Mouse (Mus musculus) heart, adult 10 weeks (tissue): Measurements from ENCODE around the gene Nrxn3. TPM values are rescaled to one million over a fixed set of nuclear protein-coding genes. Genes with fewer than 3 reads are reported as not detected.

Source experiments
- polyA plus RNA-seq: library from polyadenylated mRNA; stranded (reverse); fragments of 350-450 nt; fragmentation: Illumina TruSeq; extraction: RNeasy Lipid Tissue Mini Kit (QIAGEN cat#74804); gene quantifications from one replicate; pipeline ENCODE4 v1.2.3, GENCODE M21; 2014; ENCODE audit warnings: low read depth, low replicate concordance

Gene Nrxn3
- polyA plus RNA-seq, result not detected

DNA sequence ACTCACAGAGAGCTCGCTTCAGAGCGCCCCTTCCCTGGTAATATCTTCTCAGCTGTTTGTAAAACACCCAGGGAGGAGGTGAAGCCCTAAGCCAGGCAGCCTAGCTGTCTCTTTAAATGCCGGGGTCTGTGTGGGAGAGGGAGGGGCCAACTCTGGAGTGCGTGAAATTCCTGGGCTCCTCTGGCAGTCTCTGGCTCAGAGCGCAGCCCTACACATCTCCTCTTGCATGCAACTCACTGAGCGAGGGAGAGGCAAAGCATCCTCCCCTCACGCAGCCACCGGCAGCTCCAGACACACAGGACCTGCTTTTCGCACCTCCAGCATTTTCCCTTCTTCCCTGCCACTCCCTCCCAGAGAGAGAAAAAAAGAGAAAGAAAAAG is at the start of gene Nrxn3:
TSS of gene Nrxn3 (plus strand) at position 186 of the 380 bp plus-strand sequence.

